Mouse (Mus musculus) bone marrow, adult 2 months (tissue): Measurements from ENCODE around the gene Olfr620.

Experiments
- CTCF ChIP-seq: fragments of 200-500 bp; IDR thresholded peaks from 2 replicates; pipeline ENCODE4 v1.5.1; 2011; ENCODE audit warnings: low read length, control low read depth; ENCODE audit not compliant: control insufficient read depth, insufficient read depth
- POLR2A ChIP-seq: fragments of 200-500 bp; IDR thresholded peaks from 2 replicates; pipeline ENCODE4 v1.6.1; 2011; ENCODE audit warnings: low read depth, mild to moderate bottlenecking, control low read depth, low read length, borderline replicate concordance; ENCODE audit not compliant: control insufficient read depth

DNA sequence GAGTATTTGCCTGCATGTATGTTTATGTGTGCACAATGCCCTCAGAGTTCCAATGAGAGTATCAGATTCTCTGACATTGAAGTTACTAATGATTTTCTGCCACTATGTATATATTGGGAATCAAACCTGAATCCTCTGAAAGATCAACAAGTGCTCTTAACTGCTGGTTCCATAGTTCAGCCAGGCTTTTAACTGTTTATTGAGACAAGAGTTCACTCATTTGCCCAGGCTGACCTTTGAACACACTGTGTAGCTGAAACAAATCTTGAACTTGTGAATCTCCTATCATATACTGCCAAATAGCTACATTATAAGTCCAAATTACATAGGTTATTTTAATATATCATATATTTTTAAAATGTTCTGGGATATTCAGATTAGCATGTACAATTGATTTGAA, 24.5 kb upstream of the Olfr620 start:
- TF ChIP-seq POLR2A (no peak), CTCF (no peak)
